Mouse (Mus musculus) embryo, embryonic 11.5 days (tissue): ENCODE measurements around the gene Slc4a4.
"Not testable (repeated sequence)": the region's sequence is repeated elsewhere in the genome, so short reads cannot be mapped to it uniquely, and the experiment has no call there.

Source experiments
- DNase-seq: peaks from one replicate; pipeline ENCODE4 v3.0.0-alpha.2; 2012; ENCODE audit warnings: low read depth, low spot score

The Slc4a4 gene

DNA sequence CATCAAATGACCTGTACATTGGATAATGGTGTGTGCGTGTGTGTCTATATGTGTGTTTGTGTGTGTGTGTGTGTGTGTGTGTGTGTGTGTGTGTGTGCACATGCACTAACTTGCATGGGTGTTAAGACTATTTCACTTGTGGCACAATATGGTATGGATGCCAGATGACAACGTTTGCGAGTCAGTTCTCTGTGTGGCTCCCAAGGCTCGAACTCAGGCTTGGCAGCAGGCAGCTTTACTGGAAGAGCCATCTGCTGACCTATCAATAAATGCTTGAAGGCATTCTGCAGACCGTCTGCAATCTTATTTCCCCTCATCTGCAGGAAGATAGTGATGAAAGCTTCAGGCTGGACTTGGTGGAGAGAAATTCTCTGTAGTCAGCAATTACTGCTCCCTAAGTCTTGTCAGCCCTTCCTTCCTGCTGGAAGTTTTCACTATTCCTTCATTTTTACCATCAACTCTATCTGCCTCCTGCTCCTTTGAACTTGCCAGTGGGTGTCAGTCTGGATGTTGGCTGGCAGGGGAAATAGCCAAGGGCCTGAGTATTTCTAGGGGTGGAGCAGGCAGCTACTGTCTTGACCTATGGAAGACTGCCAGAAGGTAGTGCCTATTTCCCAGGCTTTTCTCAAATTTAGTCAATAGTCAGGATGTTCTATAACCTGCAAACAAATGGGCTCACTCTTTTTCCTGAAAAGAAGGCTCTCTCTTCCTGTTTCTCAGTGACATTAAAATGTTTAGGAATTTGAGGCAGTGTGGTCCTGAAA lies 73.9 kb downstream of the Slc4a4 start:
- no peak for DNase-seq

GRCm38 (mm10) chr5:88961351-88961761 lies 74.7 kb downstream of the Slc4a4 start:
- DNase-seq: no peak

DNA sequence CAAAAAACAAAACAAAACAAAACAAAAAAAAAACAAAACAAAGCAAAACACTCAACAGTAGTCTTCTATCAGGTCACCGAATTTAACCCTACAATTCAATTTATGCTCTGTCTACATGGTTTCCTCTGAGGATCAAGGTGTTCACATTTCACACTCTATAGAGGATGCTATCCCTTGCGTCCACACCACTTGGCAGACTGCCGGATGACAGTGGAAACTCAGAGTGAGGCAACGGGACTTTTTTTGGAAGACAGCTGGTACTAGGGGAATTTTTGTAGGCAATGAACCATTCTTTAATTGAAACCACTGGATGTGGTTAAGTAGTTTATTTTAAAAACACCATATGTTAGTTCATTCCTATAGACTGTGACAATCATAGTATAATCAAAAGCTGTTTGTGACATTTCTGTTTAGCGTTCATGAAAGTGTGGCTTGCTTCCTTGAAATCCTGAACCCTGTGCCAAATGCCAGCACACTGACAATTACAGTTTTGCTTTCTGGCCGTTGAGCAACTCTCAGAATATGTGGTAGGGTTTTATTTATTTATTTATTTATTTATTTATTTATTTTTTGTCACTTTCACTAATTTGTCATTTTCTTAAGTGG lies 78.2 kb downstream of the Slc4a4 start:
- no peak for DNase-seq

DNA sequence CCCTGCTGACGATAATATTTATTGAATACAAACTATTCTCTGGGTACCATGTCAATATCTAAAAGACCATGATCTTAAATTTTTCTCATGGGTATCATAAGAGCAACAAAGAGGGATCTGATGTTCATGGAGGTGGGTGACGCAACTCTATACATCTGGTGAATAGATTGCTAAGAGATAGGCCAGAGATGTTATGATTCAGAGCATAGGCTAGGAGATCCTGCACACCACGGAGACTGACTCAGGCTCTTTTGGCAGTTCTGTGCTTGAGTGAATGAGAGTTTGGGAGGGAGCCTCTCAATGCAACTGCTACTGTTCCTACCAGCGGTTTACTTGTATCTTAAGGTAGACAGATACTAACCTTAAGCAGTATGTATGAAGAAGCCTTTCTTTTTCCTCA lies 79.9 kb downstream of the Slc4a4 start:
- DNase-seq: no peak

GRCm38 (mm10) chr5:88968923-88969639 lies 82.5 kb downstream of the Slc4a4 start:
- no peak for DNase-seq

DNA sequence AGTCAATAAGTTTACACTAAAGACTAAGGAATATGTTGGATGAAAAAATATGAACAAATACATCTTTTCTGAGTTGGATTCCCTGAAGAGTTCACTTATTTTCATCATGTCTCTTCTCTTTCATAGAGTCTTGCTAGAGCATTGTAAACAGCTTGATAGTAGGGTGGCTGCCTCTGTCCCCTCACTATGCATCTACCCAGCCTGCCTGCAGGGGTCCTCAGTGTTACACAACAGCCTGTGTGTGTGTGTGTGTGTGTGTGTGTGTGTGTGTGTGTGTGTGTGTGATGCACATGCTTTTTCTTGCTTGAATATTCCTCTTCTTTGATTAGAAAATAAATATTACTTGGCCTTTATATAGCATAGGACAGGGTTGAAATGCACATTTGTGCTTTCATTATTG lies 84.9 kb downstream of the Slc4a4 start:
- no peak for DNase-seq

DNA sequence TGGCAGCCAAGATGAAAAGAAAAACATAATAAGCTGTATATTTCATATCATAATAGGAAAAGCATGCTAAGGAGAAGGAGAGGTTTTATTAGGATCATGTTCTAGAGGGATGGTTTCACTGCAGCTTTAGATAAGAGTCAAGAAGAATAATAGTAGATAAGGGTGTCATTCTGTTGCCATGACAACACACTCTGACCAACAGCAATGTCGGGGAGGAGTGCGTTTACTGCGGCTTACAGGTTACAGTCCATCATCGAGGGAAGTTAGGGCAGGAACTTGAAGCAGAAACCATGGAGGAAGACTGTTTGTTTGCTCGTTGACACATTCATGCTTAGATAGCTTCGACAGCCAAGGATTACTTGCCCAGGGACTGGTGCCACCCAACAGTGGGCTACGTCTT lies 85.7 kb downstream of the Slc4a4 start:
- DNase-seq: no peak

- no peak for DNase-seq
Measured at GRCm38 (mm10) chr5:88973130-88973529, 86.5 kb downstream of the Slc4a4 start.

GRCm38 (mm10) chr5:88975694-88976093 lies 89.1 kb downstream of the Slc4a4 start:
- no peak for DNase-seq

DNA sequence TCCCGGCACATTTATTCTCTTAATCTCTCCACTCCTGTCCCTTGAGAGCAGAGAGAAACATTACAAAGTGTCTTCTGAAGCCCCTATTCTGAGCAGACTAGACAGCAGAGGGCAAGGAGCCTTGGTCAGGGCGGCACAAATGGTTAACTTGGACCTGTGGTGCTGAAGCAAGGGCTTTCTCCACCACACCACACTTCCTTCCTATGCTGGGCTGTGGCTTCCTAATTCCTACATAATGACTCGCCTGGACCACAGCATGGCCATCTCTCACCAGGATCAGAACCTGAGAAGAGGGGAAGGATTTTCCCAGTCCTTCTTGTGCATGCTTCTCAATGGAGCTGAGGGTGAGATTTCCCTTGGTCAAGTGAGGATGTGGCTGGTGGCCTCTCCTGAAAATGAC lies 89.8 kb downstream of the Slc4a4 start:
- DNase-seq: no peak

- DNase-seq: no peak
Measured at GRCm38 (mm10) chr5:88980740-88981139, 94.1 kb downstream of the Slc4a4 start.

DNA sequence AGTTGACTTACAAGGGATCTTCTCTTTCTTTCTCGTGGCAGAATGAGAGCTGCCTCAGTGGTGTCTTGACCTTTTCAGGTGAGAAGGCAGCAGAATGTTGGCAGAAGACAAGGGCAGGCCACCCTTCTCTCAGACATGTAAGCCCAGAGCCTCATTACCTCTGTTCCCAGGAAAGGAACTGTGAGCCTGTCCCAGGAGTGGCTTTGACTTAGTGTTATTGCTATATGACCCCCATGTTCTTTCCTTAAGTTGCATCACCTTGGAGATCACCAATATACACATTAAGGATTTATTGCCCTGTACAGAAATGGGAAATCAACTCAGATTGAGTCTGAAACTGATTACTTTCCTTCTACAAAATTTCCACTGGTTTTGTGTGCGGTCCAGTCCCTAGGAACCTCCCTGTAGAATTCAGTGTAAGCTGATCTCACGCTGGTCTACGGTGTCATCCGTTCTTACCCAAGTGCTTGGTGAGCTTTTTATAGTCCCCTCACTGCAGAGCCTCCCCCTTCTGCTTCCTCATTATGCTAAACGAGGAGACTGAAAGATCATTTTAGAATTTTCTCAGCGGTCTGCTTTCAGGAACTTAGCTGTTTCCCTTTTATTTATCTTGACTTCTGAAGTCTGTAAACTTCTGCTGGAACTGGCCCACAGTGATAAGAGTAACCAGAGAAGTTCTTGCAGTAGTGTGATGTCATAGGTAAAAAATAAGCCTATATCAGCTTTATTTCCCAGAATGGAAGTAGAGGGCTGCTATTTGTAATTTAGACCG lies 94.8 kb downstream of the Slc4a4 start:
- no peak for DNase-seq

DNA sequence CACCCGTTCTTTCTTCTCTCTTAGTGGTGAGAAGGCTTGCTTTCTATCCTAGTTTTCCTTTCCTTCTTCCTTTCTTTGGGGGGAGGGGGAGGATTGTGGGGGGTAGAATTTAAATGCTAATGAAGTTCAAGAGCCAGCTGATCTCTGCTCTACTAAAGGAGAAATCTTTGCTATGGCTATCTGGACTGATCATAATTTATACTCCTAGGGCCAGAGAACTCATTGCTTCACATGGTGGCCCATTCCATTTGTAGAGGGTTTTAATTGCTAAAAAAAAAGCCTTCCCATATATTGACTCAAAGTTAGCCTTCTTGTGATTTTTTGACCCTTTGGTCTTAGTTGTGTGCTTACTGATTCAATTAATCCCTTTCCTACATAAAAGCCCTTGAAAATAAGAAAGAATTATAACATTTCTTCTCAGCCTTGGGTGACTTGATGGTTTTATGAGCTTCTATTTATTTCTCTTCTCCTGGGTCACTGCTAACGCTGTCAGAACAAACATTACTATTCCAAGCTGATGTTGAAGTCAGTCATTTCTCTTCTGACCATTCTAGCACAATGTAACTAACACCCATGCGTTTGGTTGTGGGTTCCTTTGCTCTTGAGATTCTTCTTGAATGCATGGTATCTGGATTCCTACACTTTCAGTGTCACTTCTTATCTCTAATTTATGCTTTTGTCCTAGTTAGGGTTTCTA lies 95.6 kb downstream of the Slc4a4 start:
- no peak for DNase-seq

DNA sequence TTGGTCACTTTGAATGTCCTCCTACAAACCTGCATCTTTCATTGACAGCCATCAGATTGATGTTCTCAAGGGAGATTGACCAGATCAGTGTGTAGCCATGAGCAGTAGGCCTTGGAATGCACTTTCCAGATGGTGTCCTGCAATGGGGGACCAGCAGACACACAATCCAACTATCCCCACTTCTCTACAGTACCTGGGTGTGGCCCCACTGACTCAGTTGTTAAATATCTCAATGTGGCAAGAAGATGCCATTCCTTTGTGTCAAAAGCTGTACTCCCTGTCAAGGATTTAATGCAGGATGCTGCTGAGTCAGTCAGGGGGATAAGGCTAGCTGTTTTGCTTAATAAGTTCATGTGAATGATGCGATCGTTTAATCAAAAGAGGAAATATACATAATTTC lies 96.6 kb downstream of the Slc4a4 start:
- no peak for DNase-seq

DNA sequence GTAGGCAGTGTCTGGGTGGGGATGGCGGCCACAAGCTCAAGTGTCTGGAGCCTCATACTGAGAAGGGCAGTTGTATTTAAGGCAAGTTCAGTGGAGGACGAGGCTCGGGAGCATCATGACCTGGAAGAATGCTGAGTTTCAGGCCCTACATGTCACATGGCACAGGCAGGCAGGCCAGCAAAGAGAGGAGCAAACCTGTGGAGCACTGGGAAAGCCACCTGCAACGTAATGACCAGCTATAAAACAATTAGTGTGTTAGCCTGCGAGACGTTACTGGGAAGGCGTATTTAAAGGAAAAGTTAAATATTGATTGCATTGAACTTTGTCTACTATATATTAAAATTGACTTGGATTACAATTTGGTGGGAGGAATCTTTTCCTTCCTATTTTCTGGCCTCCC lies 97.0 kb downstream of the Slc4a4 start:
- DNase-seq: no peak

GRCm38 (mm10) chr5:88989018-88989417 lies 102.4 kb downstream of the Slc4a4 start:
- no peak for DNase-seq

GRCm38 (mm10) chr5:88990196-88990747 lies 103.7 kb downstream of the Slc4a4 start:
- DNase-seq: no peak

GRCm38 (mm10) chr5:88991309-88991708 lies 104.7 kb downstream of the Slc4a4 start:
- not testable (repeated sequence) for DNase-seq

DNA sequence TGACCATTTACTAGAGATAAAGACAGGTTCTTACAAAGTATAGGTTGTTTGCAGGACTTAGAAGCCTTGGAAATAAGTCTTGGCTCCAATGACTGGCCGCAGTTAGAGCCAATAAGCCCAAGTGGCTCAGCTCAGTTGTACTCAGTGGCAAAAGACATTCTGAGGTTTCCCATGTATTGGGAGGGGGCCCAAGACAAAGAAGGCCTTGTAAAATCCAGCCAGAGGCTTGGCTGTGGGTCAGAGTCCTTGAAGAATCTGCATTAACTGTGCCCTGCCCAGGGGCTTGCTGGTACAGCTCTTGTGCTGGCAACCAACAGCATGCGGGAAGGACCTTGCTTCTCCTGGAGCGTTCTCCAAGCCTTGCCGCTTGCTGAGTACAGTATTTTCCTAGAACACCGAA lies 107.9 kb downstream of the Slc4a4 start:
- no peak for DNase-seq

DNA sequence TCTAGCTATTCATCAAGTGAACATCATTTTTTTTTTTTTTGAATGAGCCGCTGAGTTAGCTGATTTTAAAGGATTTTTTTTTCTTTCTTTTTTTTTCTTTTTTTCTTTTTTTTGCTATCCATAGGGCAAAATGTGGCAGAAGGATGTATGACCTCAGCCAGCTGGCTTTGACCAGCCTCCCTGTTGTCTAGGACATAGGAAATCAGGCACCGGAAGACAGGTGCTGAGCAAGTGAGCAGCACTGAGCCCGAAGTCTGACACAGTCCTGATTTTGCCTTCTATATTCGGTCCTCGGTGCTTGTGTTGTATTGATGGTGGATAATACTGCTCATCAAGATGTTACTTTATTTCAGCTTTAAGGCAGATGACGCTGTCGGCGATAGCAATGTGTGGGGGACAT lies 109.6 kb downstream of the Slc4a4 start:
- no peak for DNase-seq

DNA sequence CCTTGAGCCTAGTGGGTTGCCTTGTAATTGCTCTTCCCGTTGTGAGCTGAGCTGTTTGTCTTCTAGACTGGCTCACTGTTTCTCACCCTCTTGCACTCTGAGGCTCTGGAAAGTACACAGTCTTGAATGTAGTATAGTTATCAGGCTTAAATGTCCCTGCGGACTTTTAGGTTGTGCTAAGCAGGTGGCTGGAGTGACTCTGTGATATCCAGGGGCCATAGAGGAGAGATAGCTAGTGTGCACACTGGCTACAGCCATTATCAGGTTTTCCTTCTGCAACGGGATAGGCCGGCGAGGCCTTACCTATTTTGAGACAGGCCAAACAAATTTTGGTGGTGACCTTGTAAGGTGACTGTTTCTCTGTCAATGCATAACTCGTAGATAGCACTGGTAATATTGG lies 110.7 kb downstream of the Slc4a4 start:
- DNase-seq: no peak
